Mouse (Mus musculus): Measurements from ENCODE around the gene Ugt1a7c.

DNA sequence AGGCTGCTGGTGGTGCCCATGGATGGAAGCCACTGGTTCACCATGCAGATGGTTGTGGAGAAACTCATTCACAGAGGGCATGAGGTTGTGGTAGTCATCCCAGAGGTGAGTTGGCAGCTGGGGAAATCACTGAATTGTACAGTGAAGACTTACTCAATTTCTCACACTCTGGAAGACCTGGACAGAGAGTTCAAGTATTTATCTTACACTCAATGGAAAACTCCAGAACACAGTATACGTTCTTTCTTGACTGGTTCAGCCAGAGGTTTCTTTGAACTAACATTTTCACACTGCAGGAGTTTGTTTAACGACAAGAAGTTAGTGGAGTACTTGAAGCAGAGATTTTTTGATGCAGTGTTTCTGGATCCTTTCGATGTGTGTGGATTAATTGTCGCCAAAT is 24.0 kb upstream of the Ugt1a7c start:
- TF ChIP-seq CTCF (IDR thresholded peaks at IDR 0.05; ENCODE audit: control insufficient read depth, insufficient read depth, low read length): no peak
- TF ChIP-seq POLR2A (IDR thresholded peaks at IDR 0.05; ENCODE audit: borderline replicate concordance, control insufficient read depth, low read depth, low read length): no peak
